Mouse (Mus musculus) lung, embryonic 15.5 days (tissue): Measurements from ENCODE around the gene Plod2. TPM values are rescaled to one million over a fixed set of nuclear protein-coding genes. Genes with fewer than 3 reads are reported as not detected.

Experiments
- ATAC-seq: fragments of 200-750 bp; cut with Nextera tagmentation; 2 replicates; pipeline ENCODE4 v1.8.0; 2017; ENCODE audit warnings: moderate number of reproducible peaks, borderline replicate concordance; ENCODE audit not compliant: low FRiP score, low TSS enrichment; ENCODE audit errors: extremely low read depth
- H3K27ac ChIP-seq: fragments of 300-500 bp; sonication (generic); 2 replicates; pipeline ENCODE4 v1.5.1; 2015; ENCODE audit warnings: moderate library complexity, mild to moderate bottlenecking, inconsistent platforms
- H3K27me3 ChIP-seq: fragments of 300-500 bp; sonication (generic); 2 replicates; pipeline ENCODE4 v1.6.1; 2015; ENCODE audit warnings: inconsistent platforms
- H3K36me3 ChIP-seq: fragments of 300-500 bp; sonication (generic); 2 replicates; pipeline ENCODE4 v1.6.1; 2015; ENCODE audit warnings: inconsistent platforms
- H3K4me1 ChIP-seq: fragments of 300-500 bp; sonication (generic); 2 replicates; pipeline ENCODE4 v1.6.1; 2015; ENCODE audit warnings: inconsistent platforms
- H3K4me2 ChIP-seq: fragments of 300-500 bp; sonication (generic); 2 replicates; pipeline ENCODE4 v1.6.1; 2015; ENCODE audit warnings: inconsistent platforms, mild to moderate bottlenecking, moderate library complexity
- H3K4me3 ChIP-seq: fragments of 300-500 bp; sonication (generic); 2 replicates; pipeline ENCODE4 v1.5.1; 2015; ENCODE audit warnings: mild to moderate bottlenecking, inconsistent platforms
- H3K9ac ChIP-seq: fragments of 300-500 bp; sonication (generic); 2 replicates; pipeline ENCODE4 v1.6.1; 2015; ENCODE audit warnings: inconsistent platforms
- H3K9me3 ChIP-seq: fragments of 300-500 bp; sonication (generic); 2 replicates; pipeline ENCODE4 v1.6.1; 2016; ENCODE audit warnings: inconsistent platforms
- WGBS: fragments of 180-500 bp; shearing (Covaris S2); methylation state at CpG from one replicate; pipeline ENCODE4 v1.1.7; 2015; 5-methylcytosine and 5-hydroxymethylcytosine counted together
- polyA plus RNA-seq: library from polyadenylated mRNA; unstranded; fragments of >200 nt; fragmentation: Nextera tagmentation; extraction: Ambion mirVana; gene quantifications from 2 replicates; pipeline ENCODE4 v1.2.1, GENCODE M21; 2015

The Plod2 gene
- polyA plus RNA-seq, 1 experiment from 2014 or later: 48.4 TPM

- Histone ChIP-seq H3K36me3 (no peaks in the 10 kb centered on the region; the same call in 1 of the 2 replicates), H3K4me1 (peaks cover 23% of the 10 kb centered on the region), H3K27ac (no peak overlapping the region), H3K27me3 (no peaks in the 10 kb centered on the region), H3K9ac (no peak overlapping the region), H3K9me3 (no peaks in the 10 kb centered on the region), H3K4me3 (no peak overlapping the region), H3K4me2 (no peak overlapping the region)
- peak; percentile 55; the same call in 1 of the 2 replicates for ATAC-seq
- 37% methylated on average over 6 of the region's 6 CpGs for WGBS
Measured at GRCm38 (mm10) chr9:92560840-92561547, 19.0 kb downstream of the Plod2 start.

GRCm38 (mm10) chr9:92562416-92562815 lies 20.4 kb downstream of the Plod2 start:
- no peak overlapping the region for H3K4me3 ChIP-seq
- H3K9me3 ChIP-seq: no peaks in the 10 kb centered on the region
- H3K36me3 ChIP-seq: no peaks in the 10 kb centered on the region; the same call in 1 of the 2 replicates
- H3K4me2 ChIP-seq: no peak overlapping the region
- no peak for ATAC-seq
- 71% methylated on average over 5 of the region's 5 CpGs for whole genome bisulfite sequencing
- H3K4me1 ChIP-seq: peaks cover 27% of the 10 kb centered on the region
- H3K27ac ChIP-seq: no peak overlapping the region
- H3K9ac ChIP-seq: no peak overlapping the region
- no peaks in the 10 kb centered on the region for H3K27me3 ChIP-seq

GRCm38 (mm10) chr9:92563306-92563705 lies 21.3 kb downstream of the Plod2 start:
- Histone ChIP-seq H3K4me1 (peaks cover 27% of the 10 kb centered on the region), H3K36me3 (no peaks in the 10 kb centered on the region; the same call in 1 of the 2 replicates), H3K4me2 (no peak overlapping the region), H3K9ac (no peak overlapping the region), H3K9me3 (no peaks in the 10 kb centered on the region), H3K4me3 (no peak overlapping the region), H3K27ac (no peak overlapping the region), H3K27me3 (no peaks in the 10 kb centered on the region)
- ATAC-seq: no peak
- 78% methylated on average over 6 of the region's 6 CpGs for WGBS

- ATAC-seq: no peak
- Histone ChIP-seq H3K27me3 (no peaks in the 10 kb centered on the region), H3K4me3 (no peak overlapping the region), H3K9ac (no peak overlapping the region), H3K4me1 (peaks cover 27% of the 10 kb centered on the region), H3K4me2 (no peak overlapping the region), H3K36me3 (no peaks in the 10 kb centered on the region; the same call in 1 of the 2 replicates), H3K27ac (no peak overlapping the region), H3K9me3 (no peaks in the 10 kb centered on the region)
- 94% methylated on average over 1 of the region's 1 CpGs for WGBS
Measured at GRCm38 (mm10) chr9:92564391-92564790, 22.4 kb downstream of the Plod2 start.

GRCm38 (mm10) chr9:92566234-92566633 lies 24.2 kb downstream of the Plod2 start:
- ATAC-seq: no peak
- no peak overlapping the region for H3K27ac ChIP-seq

GRCm38 (mm10) chr9:92567474-92567873 lies 25.5 kb downstream of the Plod2 start:
- H3K27me3 ChIP-seq: no peaks in the 10 kb centered on the region
- no peak overlapping the region for H3K4me3 ChIP-seq
- H3K9ac ChIP-seq: no peak overlapping the region
- no peaks in the 10 kb centered on the region; the same call in 1 of the 2 replicates for H3K36me3 ChIP-seq
- 0 out of 2 replicates have a peak, but pooled peaks cover 6% of the 10 kb centered on the region for H3K4me1 ChIP-seq
- ATAC-seq: no peak
- no peaks in the 10 kb centered on the region for H3K9me3 ChIP-seq
- WGBS: 60% methylated on average over 7 of the region's 7 CpGs
- no peak overlapping the region for H3K4me2 ChIP-seq
- no peak overlapping the region for H3K27ac ChIP-seq

More at GRCm38 (mm10) chr9:92566234-92566633, 24.2 kb downstream of the Plod2 start:
- WGBS: 64% methylated on average over 3 of the region's 3 CpGs
- Histone ChIP-seq H3K36me3 (no peaks in the 10 kb centered on the region; the same call in 1 of the 2 replicates), H3K9ac (no peak overlapping the region), H3K27me3 (no peaks in the 10 kb centered on the region), H3K4me1 (peaks cover 12% of the 10 kb centered on the region), H3K4me2 (no peak overlapping the region), H3K9me3 (no peaks in the 10 kb centered on the region), H3K4me3 (no peak overlapping the region)

GRCm38 (mm10) chr9:92568798-92569197 lies 26.8 kb downstream of the Plod2 start:
- Histone ChIP-seq H3K27me3 (no peaks in the 10 kb centered on the region), H3K4me2 (no peak overlapping the region), H3K9me3 (no peaks in the 10 kb centered on the region), H3K9ac (no peak overlapping the region), H3K36me3 (no peaks in the 10 kb centered on the region), H3K4me1 (0 out of 2 replicates have a peak, but pooled peaks cover 4% of the 10 kb centered on the region), H3K27ac (no peak overlapping the region), H3K4me3 (no peak overlapping the region)
- ATAC-seq: no peak
- 93% methylated on average over 3 of the region's 3 CpGs for WGBS

- Histone ChIP-seq H3K4me2 (no peak overlapping the region), H3K9me3 (no peaks in the 10 kb centered on the region), H3K4me1 (no peaks in the 10 kb centered on the region), H3K4me3 (no peak overlapping the region), H3K36me3 (no peaks in the 10 kb centered on the region), H3K27me3 (no peaks in the 10 kb centered on the region), H3K27ac (no peak overlapping the region), H3K9ac (no peak overlapping the region)
- 63% methylated on average over 8 of the region's 8 CpGs for WGBS
- no peak for ATAC-seq
Measured at GRCm38 (mm10) chr9:92572376-92573108, 30.5 kb downstream of the Plod2 start.

- Histone ChIP-seq H3K4me3 (no peak overlapping the region), H3K9ac (no peak overlapping the region), H3K27ac (no peak overlapping the region), H3K9me3 (no peaks in the 10 kb centered on the region), H3K27me3 (no peaks in the 10 kb centered on the region), H3K4me2 (no peak overlapping the region), H3K36me3 (peaks cover 22% of the 10 kb centered on the region), H3K4me1 (no peaks in the 10 kb centered on the region)
- WGBS: 80% methylated on average over 5 of the region's 5 CpGs
- ATAC-seq: no peak
Measured at GRCm38 (mm10) chr9:92583876-92584275, 41.9 kb downstream of the Plod2 start.

GRCm38 (mm10) chr9:92586025-92586424 lies 44.0 kb downstream of the Plod2 start:
- Histone ChIP-seq H3K9me3 (no peaks in the 10 kb centered on the region), H3K9ac (no peak overlapping the region), H3K27me3 (no peaks in the 10 kb centered on the region), H3K4me3 (no peak overlapping the region), H3K27ac (no peak overlapping the region), H3K36me3 (peaks cover 30% of the 10 kb centered on the region), H3K4me1 (no peaks in the 10 kb centered on the region), H3K4me2 (no peak overlapping the region)
- 87% methylated on average over 1 of the region's 1 CpGs for WGBS
- ATAC-seq: no peak

GRCm38 (mm10) chr9:92587391-92587790 lies 45.4 kb downstream of the Plod2 start:
- no peak overlapping the region for H3K9ac ChIP-seq
- H3K4me2 ChIP-seq: no peak overlapping the region
- H3K4me3 ChIP-seq: no peak overlapping the region
- no peaks in the 10 kb centered on the region for H3K27me3 ChIP-seq
- peaks cover 30% of the 10 kb centered on the region for H3K36me3 ChIP-seq
- 93% methylated on average over 8 of the region's 8 CpGs for WGBS
- H3K27ac ChIP-seq: no peak overlapping the region
- ATAC-seq: no peak
- H3K9me3 ChIP-seq: no peaks in the 10 kb centered on the region
- H3K4me1 ChIP-seq: no peaks in the 10 kb centered on the region

GRCm38 (mm10) chr9:92588226-92588625 lies 46.2 kb downstream of the Plod2 start:
- no peak for ATAC-seq
- Histone ChIP-seq H3K4me2 (no peak overlapping the region), H3K4me3 (no peak overlapping the region), H3K27me3 (no peaks in the 10 kb centered on the region), H3K27ac (no peak overlapping the region), H3K9ac (no peak overlapping the region), H3K36me3 (peaks cover 30% of the 10 kb centered on the region), H3K9me3 (no peaks in the 10 kb centered on the region), H3K4me1 (no peaks in the 10 kb centered on the region)
- WGBS: 78% methylated on average over 1 of the region's 1 CpGs
